Mouse (Mus musculus) sigmoid colon, adult 10 weeks (tissue): ENCODE data around the gene Gm20870. TPM values are rescaled to one million over a fixed set of nuclear protein-coding genes. Genes with fewer than 3 reads are reported as not detected.

Experiments used
- polyA plus RNA-seq: library from polyadenylated mRNA; stranded (reverse); fragments of 350-450 nt; fragmentation: Illumina TruSeq; extraction: RNeasy Lipid Tissue Mini Kit (QIAGEN cat#74804); gene quantifications from one replicate; pipeline ENCODE4 v1.2.3, GENCODE M21; 2014; ENCODE audit warnings: low read depth, low replicate concordance

Gene Gm20870
- not detected for polyA plus RNA-seq

GRCm38 (mm10) chrY:71691743-71692142 is at the start of gene Gm20870:
TSS of gene Gm20870 (plus strand) at chrY:71692043.

Other genes with a start within 250 kb of the Gm20870 start
- not detected for gene Gm20869, start 222.6 kb upstream of the Gm20870 start, polyA plus RNA-seq